Comparison of ENCODE assay signal across 14 mouse cellular contexts in genomic region chr14:14322528-14322927, GRCm38 (mm10).
DNase-seq lines count a peak whose midpoint lies in the region.
"Had no signal": no experiment of that assay in that cellular context is flagged by ENCODE, and none has a peak within 500 bp of the region (broad histone marks: within the 10 kb centered on the region; RNA-seq: fewer than 3 reads in every experiment).

Gene Olfr31, plus strand, starts transcription at chr14:14322828.

- DNase-seq in brain, adult 2 months (ENCODE audit: low read depth, low spot score): peak; percentile 43
- no peak for DNase-seq in frontal cortex, postnatal 14 days (ENCODE audit: low spot score in 2 of 2)
- DNase-seq: adrenal gland, adult 2 months; adrenal gland, adult 8-10 months; adrenal gland, postnatal 10 days; adrenal gland, postnatal 14 days; adrenal gland, postnatal 25 days; adrenal gland, postnatal 36 days; B cell, adult 2 months; cerebellum, adult 11 months; cerebellum, adult 11-12 months; cerebellum, adult 18-20 months; cerebellum, adult 2 months; cerebellum, adult 8-10 months had no signal
